Mouse (Mus musculus) v-Abl transformed pro-B cells (cell line): ENCODE data around the gene Arrb1.

Experiments
- in situ Hi-C, 2 experiments: fragments of 400-800 bp; cut with MboI; formaldehyde crosslinking; loops; one replicate each; pipeline ENCODE4 v1.15.1; 2025; ENCODE audit not compliant: unreplicated experiment in 2 of 2

Gene Arrb1

GRCm38 (mm10) chr7:99535741-99536501, 655 bp downstream of the Arrb1 start:
- in situ Hi-C loops, result no loop called here

- in situ Hi-C loops, result no loop called here
Observed at GRCm38 (mm10) chr7:99537183-99537756, 2.0 kb downstream of the Arrb1 start.

- in situ Hi-C loops, result no loop called here
Observed at GRCm38 (mm10) chr7:99538421-99538820, 3.2 kb downstream of the Arrb1 start.

- in situ Hi-C loops, result no loop called here
Observed at GRCm38 (mm10) chr7:99539201-99539891, 4.1 kb downstream of the Arrb1 start.

- in situ Hi-C loops, result no loop called here
Observed at GRCm38 (mm10) chr7:99540016-99540415, 4.8 kb downstream of the Arrb1 start.

- in situ Hi-C loops, result no loop called here
Observed at GRCm38 (mm10) chr7:99541204-99541603, 5.9 kb downstream of the Arrb1 start.

- in situ Hi-C loops, result no loop called here
Observed at GRCm38 (mm10) chr7:99544272-99544671, 9.0 kb downstream of the Arrb1 start.

GRCm38 (mm10) chr7:99545885-99546745, 10.8 kb downstream of the Arrb1 start:
- in situ Hi-C loops, result no loop called here

- in situ Hi-C loops, result no loop called here
Observed at GRCm38 (mm10) chr7:99547584-99548487, 12.6 kb downstream of the Arrb1 start.

- in situ Hi-C loops, result loop anchor here in 1 of 2 experiments (5.0 kb wide), 1 partner anchor 47 kb away; no protein-coding TSS in a partner anchor
Observed at GRCm38 (mm10) chr7:99549668-99550067, 14.4 kb downstream of the Arrb1 start.

- in situ Hi-C loops, result loop anchor here in 1 of 2 experiments (5.0 kb wide), 1 partner anchor 49 kb away; no protein-coding TSS in a partner anchor
Observed at GRCm38 (mm10) chr7:99551623-99552022, 16.4 kb downstream of the Arrb1 start.

- in situ Hi-C loops, result loop anchor here in 1 of 2 experiments (5.0 kb wide), 1 partner anchor 51 kb away; no protein-coding TSS in a partner anchor
Observed at GRCm38 (mm10) chr7:99553222-99553884, 18.1 kb downstream of the Arrb1 start.

GRCm38 (mm10) chr7:99553885-99554269, 18.6 kb downstream of the Arrb1 start:
- in situ Hi-C loops, result loop anchor here in 1 of 2 experiments (5.0 kb wide), 1 partner anchor 52 kb away; no protein-coding TSS in a partner anchor

- in situ Hi-C loops, result loop anchor here in 1 of 2 experiments (5.0 kb wide), 1 partner anchor 54 kb away; no protein-coding TSS in a partner anchor
Observed at GRCm38 (mm10) chr7:99555862-99556261, 20.6 kb downstream of the Arrb1 start.

- in situ Hi-C loops, result loop anchor here in 1 of 2 experiments (5.0 kb wide), 1 partner anchor 57 kb away; no protein-coding TSS in a partner anchor
Observed at GRCm38 (mm10) chr7:99559091-99559490, 23.8 kb downstream of the Arrb1 start.

- in situ Hi-C loops, result no loop called here
Observed at GRCm38 (mm10) chr7:99562478-99562877, 27.2 kb downstream of the Arrb1 start.

GRCm38 (mm10) chr7:99563224-99563623, 28.0 kb downstream of the Arrb1 start:
- in situ Hi-C loops, result no loop called here

GRCm38 (mm10) chr7:99565325-99565881, 30.1 kb downstream of the Arrb1 start:
- in situ Hi-C loops, result no loop called here
